Mouse (Mus musculus) CH12.LX (cell line): ENCODE data around the gene Nfix. TPM values are rescaled to one million over a fixed set of nuclear protein-coding genes. Genes with fewer than 3 reads are reported as not detected.

Experiments
- DNase-seq: peaks from one replicate; pipeline ENCODE4 v3.0.0-alpha.2; 2013; ENCODE audit errors: extremely low read depth
- H3K27ac ChIP-seq: 2 replicates; pipeline ENCODE4 v1.5.1; 2012; ENCODE audit warnings: low read depth, mild to moderate bottlenecking, control low read depth, moderate library complexity; ENCODE audit not compliant: insufficient read depth
- H3K27me3 ChIP-seq: replicated peaks from 2 replicates; pipeline ENCODE3; 2012; ENCODE audit warnings: inconsistent platforms
- H3K36me3 ChIP-seq, 2 experiments: replicated peaks in 1 of 2; 2 replicates each; pipeline versions ENCODE3 to v1.6.1; 2012; ENCODE audit warnings: inconsistent platforms in 1 of 2, low read length in 1 of 2, mild to moderate bottlenecking in 1 of 2, mixed read lengths in 1 of 2, moderate library complexity in 1 of 2; ENCODE audit not compliant: control insufficient read depth in 1 of 2, insufficient read depth in 1 of 2
- H3K4me1 ChIP-seq, 2 experiments: 2 replicates each; pipeline ENCODE4 v1.6.1; 2012; ENCODE audit warnings: inconsistent platforms in 1 of 2, moderate library complexity in 1 of 2; ENCODE audit not compliant: insufficient read depth in 2 of 2, control insufficient read depth in 1 of 2
- H3K4me2 ChIP-seq: 2 replicates; pipeline ENCODE4 v1.6.1; 2012; ENCODE audit warnings: low read depth, mild to moderate bottlenecking, control low read depth; ENCODE audit not compliant: poor library complexity, insufficient read depth, severe bottlenecking
- H3K4me3 ChIP-seq, 3 experiments: fragments of 150-350 bp in 1 of 3; sonication (generic) in 1 of 3; replicated peaks in 1 of 3; 2 replicates each; pipeline versions ENCODE3 to v1.5.1; 2011 to 2012; ENCODE audit warnings: low read depth in 2 of 3, low read length in 2 of 3, mild to moderate bottlenecking in 2 of 3, moderate library complexity in 2 of 3, control low read depth in 1 of 3, improper control_type of control experiment in 1 of 3, inconsistent platforms in 1 of 3, mixed read lengths in 1 of 3; ENCODE audit not compliant: poor library complexity in 1 of 3
- H3K79me2 ChIP-seq: replicated peaks from 2 replicates; pipeline ENCODE4 v1.6.1; 2012; ENCODE audit warnings: mild to moderate bottlenecking, moderate library complexity; ENCODE audit not compliant: control insufficient read depth, poor library complexity, insufficient read depth, severe bottlenecking; ENCODE audit errors: extremely low read depth
- H3K9ac ChIP-seq: 2 replicates; pipeline ENCODE4 v1.6.1; 2012; ENCODE audit warnings: low read depth, mild to moderate bottlenecking, control low read depth, moderate library complexity; ENCODE audit not compliant: insufficient read depth
- H3K9me3 ChIP-seq: replicated peaks from 2 replicates; pipeline ENCODE3; 2012; ENCODE audit warnings: low read length, inconsistent platforms, mixed read lengths
- CHD1 ChIP-seq: IDR thresholded peaks from 2 replicates; pipeline ENCODE4 v1.6.1; 2012; ENCODE audit warnings: low read depth, low read length, improper control_type of control experiment, inconsistent platforms
- CTCF ChIP-seq, 2 experiments: IDR thresholded peaks in 1 of 2; conservative IDR thresholded peaks in 1 of 2; 2 replicates each; pipeline ENCODE4 v1.5.1; 2011 to 2012; ENCODE audit warnings: low read depth in 2 of 2, low read length in 2 of 2, improper control_type of control experiment in 1 of 2, inconsistent platforms in 1 of 2, mild to moderate bottlenecking in 1 of 2, moderate library complexity in 1 of 2
- ELF1 ChIP-seq: IDR thresholded peaks from 2 replicates; pipeline ENCODE4 v1.6.1; 2014; ENCODE audit warnings: low read depth, mild to moderate bottlenecking, inconsistent platforms, low read length, improper control_type of control experiment
- ETS1 ChIP-seq: conservative IDR thresholded peaks from 2 replicates; pipeline ENCODE4 v1.6.1; 2012; ENCODE audit warnings: low read depth, mild to moderate bottlenecking, inconsistent platforms, low read length, improper control_type of control experiment, moderate library complexity
- JUN ChIP-seq: IDR thresholded peaks from 2 replicates; pipeline ENCODE4 v1.6.1; 2011; ENCODE audit warnings: low read depth, mild to moderate bottlenecking, low read length, improper control_type of control experiment, moderate library complexity; ENCODE audit not compliant: insufficient read depth
- MXI1 ChIP-seq: IDR thresholded peaks from 2 replicates; pipeline ENCODE4 v1.6.1; 2011; ENCODE audit warnings: mild to moderate bottlenecking, low read depth, low read length, improper control_type of control experiment
- MYC ChIP-seq: IDR thresholded peaks from 2 replicates; pipeline ENCODE4 v1.6.1; 2011; ENCODE audit warnings: low read depth, mild to moderate bottlenecking, improper control_type of control experiment, low read length
- NRF1 ChIP-seq: IDR thresholded peaks from 2 replicates; pipeline ENCODE4 v1.6.1; 2014; ENCODE audit warnings: low read depth, mild to moderate bottlenecking, inconsistent platforms, low read length, improper control_type of control experiment, moderate library complexity
- POLR2A ChIP-seq: IDR thresholded peaks from 2 replicates; pipeline ENCODE4 v1.6.1; 2011; ENCODE audit warnings: low read depth, mild to moderate bottlenecking, improper control_type of control experiment, low read length
- SIN3A ChIP-seq: IDR thresholded peaks from 2 replicates; pipeline ENCODE4 v1.6.1; 2012; ENCODE audit warnings: low read length, improper control_type of control experiment, inconsistent platforms
- USF1 ChIP-seq: IDR thresholded peaks from 2 replicates; pipeline ENCODE4 v1.6.1; 2014; ENCODE audit warnings: low read depth, mild to moderate bottlenecking, inconsistent platforms, low read length, improper control_type of control experiment
- USF2 ChIP-seq: conservative IDR thresholded peaks from 2 replicates; pipeline ENCODE4 v1.6.1; 2011; ENCODE audit warnings: low read depth, low read length, improper control_type of control experiment
- dilution Hi-C: fragments of 300-500 bp; cut with MboI; formaldehyde crosslinking; loops from 2 replicates; pipeline ENCODE4 v1.14.3; 2020; ENCODE audit warnings: low sequenced_read_pairs; ENCODE audit not compliant: extremely low pct_unique_long_range_greater_than_20kb, extremely low pct_ligation_motif_present
- in situ Hi-C: fragments of 300-500 bp; cut with MboI; formaldehyde crosslinking; loops from 3 replicates; pipeline ENCODE4 v1.14.3; 2019; ENCODE audit warnings: low sequenced_read_pairs, low pct_ligation_motif_present, low pct_unique_long_range_greater_than_20kb, mixed read lengths
- polyA plus RNA-seq: library from polyadenylated mRNA; unstranded; fragments of >175 nt; gene quantifications from 2 replicates; pipeline ENCODE4 v1.2.1, GENCODE M21; 2012; ENCODE audit warnings: low read depth; ENCODE audit not compliant: insufficient read length
- total RNA-seq, 2 experiments: library from RNA; depleted of rRNA; stranded (reverse); fragments of 300-350 nt in 1 of 2; fragments of >200 nt in 1 of 2; gene quantifications; 2 replicates each; pipeline ENCODE4 v1.2.3; 2012 to 2014

The Nfix gene
- total and polyA plus RNA-seq, 3 experiments, result 0.09 to 10.5 (median 1.1) TPM

DNA sequence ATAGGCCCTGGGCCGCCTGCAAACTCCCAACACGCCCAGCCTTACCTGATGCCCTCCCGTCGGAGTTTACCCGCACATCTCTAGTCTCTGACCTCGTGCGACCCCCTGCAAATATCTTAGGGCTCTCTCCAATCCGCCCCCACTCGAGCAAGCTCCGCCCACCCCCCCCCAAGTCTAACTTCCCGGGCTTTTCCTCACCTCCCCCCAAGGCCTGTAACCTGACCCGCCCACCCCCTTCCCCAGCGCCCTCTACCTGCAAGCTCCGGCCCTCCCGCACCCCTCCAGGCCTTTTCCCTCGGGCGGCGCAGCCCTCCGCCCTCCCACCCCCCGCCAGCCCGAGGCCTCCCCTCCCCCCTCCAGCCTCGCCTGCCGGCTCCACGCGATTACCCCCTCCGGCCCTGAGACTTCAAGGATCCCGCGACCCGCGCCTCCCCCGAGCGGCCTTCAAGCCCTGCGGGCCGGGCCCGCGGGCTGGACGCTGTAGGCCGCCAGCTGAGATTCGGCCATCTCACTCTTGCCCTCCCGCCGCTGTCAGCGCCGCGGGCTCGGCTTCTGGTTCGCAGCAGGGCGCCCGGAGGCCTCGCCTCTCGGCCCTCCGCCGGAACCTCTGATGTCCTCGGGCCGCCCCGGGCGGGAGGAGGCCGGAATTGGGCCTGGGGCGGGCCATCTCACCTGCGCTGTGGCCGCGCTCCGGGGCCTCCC is 113.0 kb downstream of the Nfix start:
- dilution Hi-C loops (no loop called here), in situ Hi-C loops (no loop called here)
- peak overlapping the region; percentile 80; the same call in 1 of the 2 replicates for H3K4me2 ChIP-seq
- no peaks in the 10 kb centered on the region for H3K9me3 ChIP-seq
- TF ChIP-seq JUN, result no peak
- 0 out of 4 replicates have a peak, but pooled peaks of 1 of the 2 experiments have one; percentile 3 for TF ChIP-seq CTCF (conservative IDR thresholded peaks at IDR 0.05 in 1 of 2, IDR thresholded peaks at IDR 0.05 in 1 of 2; ENCODE audit: low read depth in 2 of 2, low read length in 2 of 2)
- TF ChIP-seq SIN3A, result peak; percentile 53; the same call in 1 of the 2 replicates
- no peak for TF ChIP-seq MXI1
- no peak for TF ChIP-seq ETS1
- H3K79me2 ChIP-seq, result peaks cover 70% of the 10 kb centered on the region
- no peaks in the 10 kb centered on the region for H3K27me3 ChIP-seq
- peaks cover 15 to 45% of the 10 kb centered on the region in 2 experiments for H3K36me3 ChIP-seq
- H3K4me3 ChIP-seq, result peak overlapping the region; percentile 73 to 96 (median 94)
- H3K4me1 ChIP-seq, result peaks cover 15 to 52% of the 10 kb centered on the region in 2 experiments
- H3K9ac ChIP-seq, result peak overlapping the region; percentile 98
- DNase-seq, result no peak
- H3K27ac ChIP-seq, result peak overlapping the region; percentile 60; the same call in 1 of the 2 replicates

DNA sequence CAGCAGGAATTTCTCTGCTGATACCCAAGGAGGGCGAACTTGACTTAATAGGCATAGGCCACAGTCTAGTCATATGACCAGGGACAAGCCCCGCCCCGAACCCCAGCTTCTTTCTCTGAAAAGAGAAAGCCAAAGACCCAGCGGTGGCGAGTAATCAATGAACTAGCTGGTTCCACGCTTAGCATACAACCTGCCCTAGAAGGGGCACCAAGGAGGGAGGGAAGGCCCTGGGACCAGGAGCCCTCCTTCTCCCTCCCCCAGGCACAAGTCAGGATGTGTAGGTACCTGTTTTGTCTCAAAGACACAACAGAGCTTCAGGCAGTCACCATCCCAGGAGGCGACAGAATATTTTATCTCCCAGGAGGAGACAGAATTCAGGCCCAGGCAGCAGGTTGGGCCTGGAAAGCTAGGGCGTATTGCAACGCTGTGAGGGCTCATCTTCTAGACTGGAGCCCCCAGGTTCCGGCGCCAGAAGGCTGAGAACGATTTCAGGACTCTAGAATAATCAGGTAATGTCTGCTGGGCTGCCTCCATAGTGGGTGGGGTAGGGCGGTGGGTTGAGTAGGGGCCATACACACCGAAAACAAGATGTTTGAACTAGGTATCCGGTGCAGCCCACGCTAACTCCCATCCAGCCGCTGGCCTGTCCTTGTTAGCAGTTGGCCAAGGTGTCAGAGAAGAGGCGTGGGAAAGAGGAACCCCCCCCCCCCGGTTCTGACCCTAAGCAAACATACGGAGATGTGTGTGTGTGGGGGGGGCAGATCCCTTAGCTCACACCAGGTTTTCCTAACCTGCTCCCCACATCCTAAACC is 113.7 kb downstream of the Nfix start, which contains the start of gene Trmt1:
TSS of gene Trmt1 (plus strand) at position 117 of the 812 bp plus-strand sequence.
- dilution Hi-C loops (no loop called here), in situ Hi-C loops (no loop called here)
- Histone ChIP-seq H3K79me2 (peaks cover 77% of the 10 kb centered on the region), H3K4me1 (peaks cover 18 to 59% of the 10 kb centered on the region in 2 experiments), H3K27me3 (no peaks in the 10 kb centered on the region), H3K9ac (peak within 1 kb of the TSS; percentile 98), H3K4me3 (peak within 1 kb of the TSS; percentile 73 to 96 (median 94)), H3K36me3 (peaks cover 15 to 49% of the 10 kb centered on the region in 2 experiments), H3K9me3 (no peaks in the 10 kb centered on the region), H3K4me2 (peak within 1 kb of the TSS; percentile 80), H3K27ac (peak within 1 kb of the TSS; percentile 27; the same call in 1 of the 2 replicates)
- TF ChIP-seq MYC, result no peak
- TF ChIP-seq SIN3A, result peak; percentile 12; the same call in 1 of the 2 replicates
- TF ChIP-seq NRF1, result no peak
- TF ChIP-seq ELF1, result no peak
- TF ChIP-seq USF1, result peak; percentile 39; the same call in 1 of the 2 replicates
- 0 out of 2 replicates have a peak, but pooled peaks have one; percentile 32 for TF ChIP-seq POLR2A
- peak; percentile 41 for TF ChIP-seq USF2
- TF ChIP-seq CHD1, result no peak
- no peak for DNase-seq
